Mouse (Mus musculus) erythroblast, embryonic 14.5 days (primary cell): ENCODE measurements around the gene Kif26b. TPM values are rescaled to one million over a fixed set of nuclear protein-coding genes. Genes with fewer than 3 reads are reported as not detected.

Experiments used
- H3K27me3 ChIP-seq: 2 replicates; pipeline ENCODE4 v1.6.1; 2012; ENCODE audit warnings: inconsistent platforms; ENCODE audit not compliant: control insufficient read depth
- H3K36me3 ChIP-seq: 2 replicates; pipeline ENCODE4 v1.6.1; 2012; ENCODE audit warnings: mild to moderate bottlenecking, inconsistent platforms; ENCODE audit not compliant: control insufficient read depth
- H3K4me1 ChIP-seq: 2 replicates; pipeline ENCODE4 v1.6.1; 2012; ENCODE audit warnings: inconsistent platforms; ENCODE audit not compliant: control insufficient read depth
- H3K4me3 ChIP-seq: replicated peaks from 2 replicates; pipeline ENCODE3; 2012; ENCODE audit warnings: moderate library complexity, mild to moderate bottlenecking, inconsistent platforms
- H3K9me3 ChIP-seq: 2 replicates; pipeline ENCODE4 v1.6.1; 2012; ENCODE audit warnings: low read length, inconsistent platforms, mixed read lengths; ENCODE audit not compliant: control insufficient read depth
- GATA1 ChIP-seq: IDR thresholded peaks from 2 replicates; pipeline ENCODE4 v1.6.1; 2012; ENCODE audit warnings: low read length, inconsistent platforms, mixed read lengths
- TAL1 ChIP-seq: IDR thresholded peaks from 3 replicates; pipeline ENCODE4 v1.6.1; 2012; ENCODE audit warnings: low read length, inconsistent platforms, mixed read lengths
- polyA plus RNA-seq: library from polyadenylated mRNA; stranded (reverse); fragments of >175 nt; gene quantifications from 2 replicates; pipeline ENCODE4 v1.2.3, GENCODE M21; 2012

Kif26b gene
- polyA plus RNA-seq, 1 experiment = not detected

DNA sequence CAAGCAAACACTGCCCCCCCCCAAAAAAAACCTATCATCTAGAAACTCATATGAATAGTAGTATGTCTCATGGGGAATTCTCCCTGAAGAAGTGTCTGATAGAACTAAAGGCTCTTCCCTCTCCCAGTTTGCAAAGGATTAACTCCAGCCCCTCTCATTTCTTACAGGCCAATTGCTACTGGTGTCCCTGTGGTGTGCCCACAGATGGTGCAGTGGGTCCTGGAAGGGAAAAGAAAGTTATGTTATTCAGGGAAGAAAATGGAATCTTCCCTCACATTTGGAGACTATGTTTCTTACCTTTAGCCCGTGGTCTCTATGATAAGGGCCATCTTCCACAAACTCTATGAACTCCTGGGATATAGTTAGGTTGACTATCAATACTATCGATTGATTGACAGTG lies 208.0 kb downstream of the Kif26b start:
- peaks cover 13% of the 10 kb centered on the region for H3K27me3 ChIP-seq
- no peaks in the 10 kb centered on the region for H3K36me3 ChIP-seq
- H3K9me3 ChIP-seq = no peaks in the 10 kb centered on the region
- TF ChIP-seq TAL1 = no peak
- no peak for TF ChIP-seq GATA1
- H3K4me1 ChIP-seq = no peaks in the 10 kb centered on the region
- H3K4me3 ChIP-seq = no peak overlapping the region

- Histone ChIP-seq H3K27me3 (peaks cover 8% of the 10 kb centered on the region), H3K9me3 (no peaks in the 10 kb centered on the region; the same call in 1 of the 2 replicates), H3K4me3 (no peak overlapping the region), H3K36me3 (no peaks in the 10 kb centered on the region), H3K4me1 (peaks cover 5% of the 10 kb centered on the region)
- TF ChIP-seq GATA1 = no peak
- TF ChIP-seq TAL1 = no peak
Measured at GRCm38 (mm10) chr1:178743820-178744219, 214.9 kb downstream of the Kif26b start.

GRCm38 (mm10) chr1:178744526-178744925 lies 215.6 kb downstream of the Kif26b start:
- no peaks in the 10 kb centered on the region; the same call in 1 of the 2 replicates for H3K9me3 ChIP-seq
- no peak for TF ChIP-seq GATA1
- TF ChIP-seq TAL1 = no peak
- no peak overlapping the region for H3K4me3 ChIP-seq
- no peaks in the 10 kb centered on the region for H3K36me3 ChIP-seq
- H3K4me1 ChIP-seq = peaks cover 5% of the 10 kb centered on the region
- H3K27me3 ChIP-seq = peaks cover 8% of the 10 kb centered on the region

DNA sequence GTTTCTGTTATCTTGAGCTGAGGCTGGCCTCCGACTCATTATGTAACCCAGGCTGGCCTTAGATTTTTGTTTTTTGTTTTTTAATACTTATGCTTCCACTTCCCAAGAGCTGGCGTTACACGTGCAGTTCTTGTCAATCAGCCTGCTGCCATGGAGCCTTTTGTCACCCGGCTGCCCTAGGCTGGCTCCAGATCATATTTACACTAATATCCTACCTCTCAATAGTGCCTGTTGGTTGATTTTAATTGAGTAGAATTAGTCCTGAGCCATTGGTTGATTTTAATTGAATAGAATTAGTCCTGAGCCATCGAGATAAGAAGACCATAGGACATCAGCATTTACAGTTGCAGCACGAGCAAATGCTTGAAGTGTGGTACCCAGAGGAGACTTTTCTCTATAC lies 216.0 kb downstream of the Kif26b start:
- H3K9me3 ChIP-seq = no peaks in the 10 kb centered on the region; the same call in 1 of the 2 replicates
- H3K36me3 ChIP-seq = no peaks in the 10 kb centered on the region
- peaks cover 8% of the 10 kb centered on the region for H3K27me3 ChIP-seq
- peaks cover 5% of the 10 kb centered on the region for H3K4me1 ChIP-seq
- no peak for TF ChIP-seq GATA1
- no peak for TF ChIP-seq TAL1
- H3K4me3 ChIP-seq = no peak overlapping the region

DNA sequence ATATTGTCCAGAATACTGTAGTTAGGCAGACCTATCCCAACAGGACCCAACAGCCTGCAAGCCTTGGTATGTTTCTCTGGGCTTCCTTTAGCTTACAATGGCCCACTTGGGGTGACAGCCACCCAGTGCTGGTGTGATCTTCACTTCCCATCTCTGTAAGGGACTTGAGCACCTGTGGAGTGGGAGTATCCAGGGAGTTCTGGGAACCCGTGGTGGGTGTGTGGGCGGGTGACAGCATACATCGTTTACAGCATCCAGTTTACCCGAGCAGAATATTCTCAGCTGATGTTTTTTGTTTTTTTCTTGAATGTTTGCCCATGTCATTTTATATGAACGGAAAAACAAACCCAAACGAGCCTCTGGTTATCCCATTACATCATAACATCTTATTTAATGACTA lies 216.5 kb downstream of the Kif26b start:
- TF ChIP-seq GATA1 (no peak), TAL1 (no peak)
- H3K4me1 ChIP-seq = peaks cover 5% of the 10 kb centered on the region
- H3K4me3 ChIP-seq = no peak overlapping the region

GRCm38 (mm10) chr1:178747279-178748221 lies 218.6 kb downstream of the Kif26b start:
- Histone ChIP-seq H3K27me3 (no peaks in the 10 kb centered on the region), H3K4me1 (peaks cover 5% of the 10 kb centered on the region), H3K9me3 (no peaks in the 10 kb centered on the region; the same call in 1 of the 2 replicates), H3K4me3 (no peak overlapping the region), H3K36me3 (no peaks in the 10 kb centered on the region)
- TF ChIP-seq GATA1 (no peak), TAL1 (no peak)

More for the DNA sequence above, 216.5 kb downstream of the Kif26b start:
- Histone ChIP-seq H3K27me3 (peaks cover 7% of the 10 kb centered on the region), H3K36me3 (no peaks in the 10 kb centered on the region), H3K9me3 (no peaks in the 10 kb centered on the region; the same call in 1 of the 2 replicates)

DNA sequence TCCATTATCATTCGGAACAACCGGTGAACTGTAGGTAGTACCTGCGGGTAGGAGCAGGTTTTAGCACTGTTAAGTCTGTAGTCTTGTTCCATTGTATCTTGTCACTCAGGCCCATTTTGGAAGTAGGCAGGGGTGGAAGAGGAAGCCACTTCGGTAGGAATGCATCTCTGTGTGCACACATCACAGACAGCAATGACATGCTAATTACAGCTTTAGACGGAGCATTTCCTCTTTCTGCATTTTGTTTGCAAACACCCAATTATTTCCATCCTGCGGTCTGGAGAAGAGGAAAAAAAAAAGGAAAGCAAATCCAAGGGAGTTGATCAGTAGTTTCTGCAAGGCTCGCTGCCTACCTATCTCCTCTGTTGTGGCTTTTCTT lies 219.3 kb downstream of the Kif26b start:
- Histone ChIP-seq H3K4me3 (no peak overlapping the region), H3K36me3 (no peaks in the 10 kb centered on the region), H3K9me3 (no peaks in the 10 kb centered on the region; the same call in 1 of the 2 replicates), H3K27me3 (no peaks in the 10 kb centered on the region), H3K4me1 (peaks cover 5% of the 10 kb centered on the region)
- TF ChIP-seq TAL1 (no peak), GATA1 (no peak)

DNA sequence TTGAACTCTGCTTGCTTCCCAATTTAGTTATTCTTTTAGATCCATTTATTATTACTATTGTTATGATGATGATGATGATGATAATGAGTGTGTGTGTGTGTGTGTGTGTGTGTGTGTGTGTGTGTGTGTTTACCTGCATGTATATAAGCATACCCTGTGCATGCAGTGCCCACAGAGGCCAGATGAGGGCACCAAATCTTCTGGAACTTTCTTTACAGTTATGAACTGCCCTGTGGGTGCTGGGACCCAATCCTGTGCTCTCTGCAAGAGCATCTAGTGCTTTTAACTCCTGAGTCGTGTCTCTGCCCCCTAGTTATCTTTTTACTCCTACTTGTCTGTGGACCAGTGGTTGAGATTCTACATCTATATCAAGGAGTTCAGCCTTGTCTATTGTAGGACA lies 219.7 kb downstream of the Kif26b start:
- no peaks in the 10 kb centered on the region for H3K36me3 ChIP-seq
- no peaks in the 10 kb centered on the region; the same call in 1 of the 2 replicates for H3K9me3 ChIP-seq
- H3K4me3 ChIP-seq = no peak overlapping the region
- TF ChIP-seq GATA1 = no peak
- no peak for TF ChIP-seq TAL1
- peaks cover 5% of the 10 kb centered on the region for H3K4me1 ChIP-seq
- no peaks in the 10 kb centered on the region for H3K27me3 ChIP-seq

DNA sequence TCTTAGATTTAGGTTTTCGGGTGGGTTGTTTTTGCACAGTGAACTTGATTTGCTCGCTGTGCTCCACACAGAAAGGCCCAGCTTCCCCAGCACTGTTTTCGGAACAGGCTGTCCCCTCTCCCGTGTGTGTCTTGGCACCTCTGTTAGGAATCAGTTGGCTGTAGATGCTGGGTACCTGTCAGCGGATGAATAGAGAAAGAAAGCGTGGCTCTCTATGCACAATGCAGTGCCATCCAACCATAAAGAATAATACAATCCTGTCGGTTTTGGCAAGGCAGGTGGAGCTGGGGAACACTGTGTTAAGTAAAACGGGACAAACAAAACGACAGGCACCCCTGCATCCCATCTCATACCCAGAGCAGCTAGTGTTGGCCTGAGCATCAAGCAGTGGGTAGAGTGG lies 220.9 kb downstream of the Kif26b start:
- no peak overlapping the region for H3K4me3 ChIP-seq
- H3K4me1 ChIP-seq = no peaks in the 10 kb centered on the region
- H3K27me3 ChIP-seq = no peaks in the 10 kb centered on the region
- no peaks in the 10 kb centered on the region; the same call in 1 of the 2 replicates for H3K9me3 ChIP-seq
- no peaks in the 10 kb centered on the region for H3K36me3 ChIP-seq
- TF ChIP-seq TAL1 (no peak), GATA1 (no peak)

GRCm38 (mm10) chr1:178758441-178758840 lies 229.5 kb downstream of the Kif26b start:
- TF ChIP-seq GATA1 = no peak
- TF ChIP-seq TAL1 = no peak
- H3K9me3 ChIP-seq = peaks cover 2% of the 10 kb centered on the region; the same call in 1 of the 2 replicates
- H3K27me3 ChIP-seq = no peaks in the 10 kb centered on the region
- H3K4me3 ChIP-seq = no peak overlapping the region
- H3K36me3 ChIP-seq = no peaks in the 10 kb centered on the region
- no peaks in the 10 kb centered on the region for H3K4me1 ChIP-seq
